Mouse (Mus musculus): ENCODE results near the gene 4921507P07Rik. TPM values are rescaled to one million over a fixed set of nuclear protein-coding genes. Genes with fewer than 3 reads are reported as not detected.
"Not testable (repeated sequence)": the region's sequence is repeated elsewhere in the genome, so short reads cannot be mapped to it uniquely, and the experiment has no call there.

Gene 4921507P07Rik
- total RNA-seq, 2 experiments from 2014 or later = 0.45 to 0.78 TPM

DNA sequence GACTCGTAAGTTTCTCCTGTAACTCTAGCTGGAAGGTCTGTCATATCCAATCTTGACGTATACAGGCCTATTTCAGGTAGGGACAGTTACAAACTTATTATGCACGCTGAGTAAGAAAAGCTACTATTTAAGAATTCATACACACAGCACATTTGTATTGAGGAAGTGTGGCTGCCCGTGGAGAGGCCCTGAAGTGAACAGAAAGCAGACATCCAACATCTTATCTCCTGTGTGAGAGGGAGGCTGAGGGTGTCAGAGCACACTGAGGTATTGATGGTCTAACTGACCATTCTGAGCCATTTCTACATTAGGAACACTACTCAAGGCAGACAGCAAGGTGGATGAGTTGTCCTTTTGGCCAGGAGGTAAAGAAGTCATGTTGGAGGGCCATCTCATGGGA lies 37.6 kb downstream of the 4921507P07Rik start:
- DNase-seq (ENCODE audit: low spot score in 2 of 2) = no peak

DNA sequence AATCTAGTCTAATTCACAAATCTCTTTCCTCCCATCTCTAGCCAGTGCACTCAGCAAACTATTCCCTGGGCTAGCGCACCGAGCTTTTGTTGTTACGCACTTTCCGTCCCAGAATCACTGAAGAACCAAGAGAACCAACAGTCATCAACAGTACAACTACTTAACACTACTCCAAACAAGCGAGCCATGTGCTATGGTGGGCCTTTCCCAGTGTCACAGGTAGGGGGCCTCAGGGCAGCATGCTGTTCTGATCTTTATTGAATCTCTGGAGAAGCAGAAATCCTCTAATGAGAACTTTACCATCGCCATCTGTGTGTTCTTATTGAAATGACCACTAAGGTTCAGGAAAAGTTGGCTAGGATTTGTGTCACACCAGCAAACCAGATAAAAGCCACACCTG lies 38.9 kb downstream of the 4921507P07Rik start:
- DNase-seq (ENCODE audit: low spot score in 2 of 2) = no peak

DNA sequence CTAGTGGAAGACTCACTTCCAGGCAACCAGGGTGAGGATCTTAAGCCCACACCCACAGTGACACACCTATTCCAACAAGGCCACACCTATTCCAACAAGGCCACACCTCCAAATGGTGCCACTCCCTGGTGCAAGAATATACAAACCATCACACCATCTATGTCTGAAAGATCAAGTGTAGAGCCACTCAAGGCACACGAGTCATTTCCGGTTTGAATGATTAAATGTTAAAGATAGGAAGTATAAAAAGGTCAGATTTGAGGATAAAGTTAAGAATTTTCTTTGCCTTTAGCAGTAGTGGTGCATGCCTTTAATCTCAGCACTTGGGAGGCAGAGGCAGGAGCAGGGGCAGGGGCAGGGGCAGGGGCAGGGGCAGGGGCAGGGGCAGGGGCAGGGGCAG lies 42.2 kb downstream of the 4921507P07Rik start:
- DNase-seq (ENCODE audit: low spot score in 2 of 2) = not testable (repeated sequence)

DNA sequence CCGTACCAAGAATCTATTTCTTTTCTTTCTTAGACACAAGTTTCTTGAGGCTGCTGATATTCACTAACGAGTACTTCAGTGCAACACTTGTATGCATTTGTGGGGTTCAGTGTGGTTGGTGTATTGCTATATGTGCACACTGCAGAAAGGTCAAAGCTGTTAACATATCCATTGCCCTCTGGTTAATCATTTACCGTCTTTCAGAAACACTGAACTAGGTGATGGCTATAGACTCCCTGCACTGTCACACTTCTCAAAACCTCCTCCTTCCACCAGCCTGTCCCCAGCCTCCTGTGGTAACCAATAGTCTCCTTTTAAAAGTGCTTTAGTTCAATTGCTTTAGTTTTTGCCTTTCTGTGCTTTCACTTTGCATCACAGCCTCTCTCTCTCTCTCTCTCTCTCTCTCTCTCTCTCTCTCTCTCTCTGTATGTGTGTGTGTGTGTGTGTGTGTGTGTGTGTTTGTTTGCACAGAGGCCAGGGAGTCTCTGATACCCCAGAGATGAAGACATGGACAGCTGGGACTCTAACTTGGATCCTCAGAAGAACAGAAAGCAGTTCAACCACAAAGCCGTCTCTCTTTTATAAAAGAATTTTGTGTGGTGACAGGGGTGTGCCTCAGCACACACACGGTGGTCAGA lies 43.4 kb downstream of the 4921507P07Rik start:
- DNase-seq (ENCODE audit: low spot score in 2 of 2) = no peak

DNA sequence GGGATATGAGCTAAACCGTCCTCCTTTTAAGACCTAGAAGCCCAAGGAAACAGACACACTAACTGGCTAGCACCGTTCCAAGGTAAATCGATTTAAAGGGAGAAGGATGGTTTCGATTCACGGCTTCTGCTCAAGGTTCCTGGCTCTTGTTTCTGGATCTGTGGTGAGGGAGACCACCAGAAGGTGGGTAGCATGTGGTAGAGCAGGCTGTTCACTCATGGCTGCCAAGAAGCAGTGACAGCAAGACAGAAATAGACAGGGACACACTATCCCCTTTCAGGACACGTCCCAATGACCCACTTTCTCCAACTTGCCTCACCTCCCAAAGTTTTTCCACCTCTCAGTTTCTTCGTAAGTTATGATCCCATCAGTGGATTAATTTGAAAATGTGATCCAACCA lies 46.6 kb downstream of the 4921507P07Rik start:
- peak; percentile 23 to 34 for DNase-seq (ENCODE audit: low spot score in 2 of 2)

DNA sequence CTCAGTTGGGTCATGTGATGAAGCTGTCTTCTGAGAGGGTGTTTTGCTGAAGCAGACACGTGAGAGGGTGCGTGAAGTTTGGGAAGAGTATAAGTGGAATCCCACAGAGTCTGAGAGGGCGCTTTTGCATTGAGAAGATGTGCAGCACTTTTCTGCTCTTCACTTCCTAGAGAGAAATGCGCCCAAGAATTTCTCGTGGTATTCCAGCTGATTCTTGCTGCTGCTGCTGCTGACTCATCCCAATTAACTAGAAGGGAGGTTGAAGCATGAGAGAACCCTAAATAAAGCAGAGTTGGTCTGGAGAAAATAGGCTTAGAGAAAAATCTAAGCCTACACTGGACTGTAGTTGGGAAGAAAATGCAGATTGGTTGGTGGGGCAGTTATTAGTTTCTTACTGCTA lies 47.4 kb downstream of the 4921507P07Rik start:
- no peak for DNase-seq (ENCODE audit: low spot score in 2 of 2)

DNA sequence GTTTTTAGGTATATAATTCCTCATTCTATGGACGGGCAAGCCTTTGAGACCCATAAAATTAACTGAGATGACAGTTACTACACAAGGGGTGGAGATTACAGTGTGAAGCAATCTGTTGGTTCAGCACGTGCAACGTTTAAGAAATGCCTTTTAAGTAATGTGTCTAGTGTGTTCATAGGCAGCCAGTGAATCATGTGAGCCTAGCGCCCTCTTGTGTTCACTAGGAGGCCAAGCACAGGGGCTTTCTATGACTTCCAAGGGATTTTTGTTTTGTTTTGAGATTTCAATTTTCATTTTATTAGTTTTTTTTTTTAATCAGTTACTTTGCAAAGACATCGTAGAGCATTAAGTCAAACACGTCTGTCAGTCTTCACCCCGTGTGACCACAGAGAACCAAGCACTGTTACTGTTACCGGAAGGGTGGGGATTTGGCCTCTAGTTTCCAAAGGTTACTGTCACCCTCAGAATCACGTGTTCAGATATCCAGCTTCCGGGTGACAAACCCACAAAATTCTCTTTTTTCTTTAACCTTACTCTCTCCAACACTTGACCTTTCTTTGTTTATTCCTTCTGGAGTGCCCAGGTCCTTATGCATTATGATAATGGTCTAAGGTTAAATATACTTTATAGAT lies 50.9 kb downstream of the 4921507P07Rik start:
- DNase-seq (ENCODE audit: low spot score in 2 of 2) = peak; percentile 30 to 33

DNA sequence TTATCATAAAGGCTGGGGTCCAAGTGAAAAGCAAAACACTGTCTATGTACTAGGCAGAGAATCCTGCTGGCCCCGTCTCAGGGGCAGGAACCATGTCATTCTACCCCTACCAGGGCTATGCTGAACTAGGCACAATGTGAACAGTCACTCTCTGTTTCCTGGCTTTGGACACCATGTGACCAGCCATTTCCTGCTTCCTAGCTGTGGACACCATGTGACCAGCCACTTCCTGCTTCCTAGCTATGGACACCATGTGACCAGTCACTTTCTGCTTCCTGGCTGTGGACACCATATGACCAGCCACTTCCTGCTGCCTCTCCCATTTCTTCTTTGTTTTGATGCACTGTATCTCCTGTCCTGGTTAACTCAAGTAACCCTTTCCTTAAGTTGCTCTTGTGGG lies 53.9 kb downstream of the 4921507P07Rik start:
- no peak for DNase-seq (ENCODE audit: low spot score in 2 of 2)

DNA sequence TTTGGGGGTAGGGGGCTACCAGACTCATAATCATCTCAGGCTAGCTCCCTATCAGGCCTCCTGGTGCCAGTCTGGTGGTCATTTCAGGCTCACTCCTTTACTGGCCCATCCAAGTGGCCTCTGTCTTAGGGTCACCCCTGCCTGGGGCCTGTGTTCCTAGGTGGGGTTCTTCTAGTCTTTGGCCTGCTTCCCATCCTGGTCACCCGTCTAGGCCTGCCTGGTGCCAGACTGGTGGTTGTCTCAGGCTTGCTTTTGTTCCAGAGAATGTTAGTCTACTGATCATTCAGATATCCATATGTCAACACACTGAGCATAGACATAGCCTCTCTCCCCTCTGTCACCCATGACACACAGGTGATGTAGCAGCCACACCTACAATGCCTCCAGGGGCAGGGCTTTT lies 56.8 kb downstream of the 4921507P07Rik start:
- DNase-seq (ENCODE audit: low spot score in 2 of 2) = no peak

DNA sequence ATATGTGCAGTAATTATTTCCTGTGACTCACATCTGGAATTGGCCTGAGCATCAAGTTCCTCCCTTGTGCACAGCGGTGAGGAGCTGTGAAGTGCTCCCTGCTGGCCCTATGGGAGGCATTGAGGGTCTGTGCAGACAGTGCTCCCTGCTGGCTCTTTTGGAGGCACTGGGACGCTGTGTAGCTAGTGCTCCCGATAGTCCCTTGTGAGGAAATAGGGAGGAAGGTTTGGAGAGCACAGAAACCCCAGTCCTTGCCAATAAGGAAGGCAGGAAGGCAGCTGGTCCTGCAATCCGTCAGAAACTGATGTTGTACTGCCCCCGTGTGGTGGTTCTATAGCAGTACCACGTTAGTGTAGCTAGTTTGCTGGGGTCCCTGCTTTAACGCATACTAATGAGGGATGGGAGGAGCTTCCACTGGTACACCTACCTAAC lies 60.0 kb downstream of the 4921507P07Rik start:
- peak; percentile 83 to 86 for DNase-seq (ENCODE audit: low spot score in 2 of 2)

DNA sequence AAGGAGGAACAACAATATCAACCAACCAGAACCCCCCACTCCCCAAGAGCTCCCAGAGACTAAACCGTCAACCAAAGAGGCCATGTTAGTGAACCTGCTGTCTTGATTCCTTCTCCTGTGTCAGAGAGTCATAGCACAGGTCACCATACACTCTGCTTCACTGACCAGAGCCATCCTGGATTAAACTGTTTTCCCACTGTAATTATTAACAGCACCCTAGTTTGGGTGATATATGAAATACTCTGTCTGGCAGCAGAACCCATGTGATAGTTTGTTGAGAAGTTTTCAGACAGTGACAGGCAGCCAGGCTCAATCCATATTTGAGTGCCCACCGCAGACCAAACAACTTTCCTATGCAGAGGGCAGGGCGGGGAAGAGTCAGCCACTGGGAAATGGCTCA lies 61.1 kb downstream of the 4921507P07Rik start:
- DNase-seq (ENCODE audit: low spot score in 2 of 2) = no peak

DNA sequence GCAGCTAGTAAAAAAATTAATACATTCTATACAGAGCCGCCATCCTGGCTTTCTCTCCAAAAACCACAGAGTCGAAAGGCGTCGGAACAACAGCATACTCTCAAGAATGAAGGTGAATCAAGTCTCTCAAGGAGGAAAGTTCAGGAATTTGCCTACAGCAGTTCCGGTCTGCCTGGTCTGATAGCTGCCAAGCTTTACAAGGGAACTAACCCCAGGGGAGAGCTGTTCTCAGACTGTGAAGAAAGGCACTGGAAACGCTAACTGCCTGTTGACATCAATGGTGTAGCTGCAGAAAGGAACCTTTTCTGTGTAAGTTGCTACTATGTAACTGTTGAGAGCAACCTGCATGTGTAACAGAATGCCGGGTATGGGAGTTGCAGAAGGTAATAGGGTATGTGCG lies 64.5 kb downstream of the 4921507P07Rik start:
- no peak for DNase-seq (ENCODE audit: low spot score in 2 of 2)

DNA sequence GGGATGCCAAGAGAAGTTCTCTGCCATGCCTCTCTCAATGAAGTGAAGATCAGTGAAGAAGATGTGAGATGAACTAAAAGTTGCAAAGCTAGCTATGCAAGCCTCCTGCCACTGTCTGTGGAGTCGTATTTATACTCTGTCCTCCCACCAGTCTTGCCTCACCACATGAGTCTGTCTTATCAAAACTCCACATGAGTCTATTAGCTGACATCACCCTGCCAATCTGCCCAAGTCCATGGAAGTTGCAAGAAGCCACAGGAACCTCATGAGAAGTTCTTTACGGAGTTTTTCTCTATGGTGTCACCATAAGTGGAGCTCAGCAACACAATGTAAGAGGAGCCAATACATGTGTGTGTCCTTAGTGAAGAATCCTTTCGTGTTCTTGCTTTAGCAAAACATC lies 65.4 kb downstream of the 4921507P07Rik start:
- DNase-seq (ENCODE audit: low spot score in 2 of 2) = no peak

DNA sequence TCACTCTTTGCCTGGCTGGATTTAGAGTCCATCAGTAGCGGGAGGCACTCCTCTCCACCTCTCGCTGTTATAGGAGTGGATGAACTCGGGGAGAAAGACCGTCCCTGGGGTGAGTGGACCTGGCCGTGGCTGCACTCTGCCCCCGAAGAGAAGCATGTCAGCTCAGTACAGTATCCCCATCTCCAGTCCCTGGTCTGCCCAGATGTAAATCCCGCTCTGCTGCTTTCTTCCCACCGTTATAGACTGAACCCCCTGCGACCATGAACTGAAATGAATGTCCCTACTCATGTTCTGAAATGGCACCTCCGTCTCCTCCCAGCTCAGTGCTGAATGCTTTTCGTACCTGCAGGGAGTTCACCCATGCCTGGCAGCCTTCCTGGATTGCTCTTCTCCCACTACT lies 67.2 kb downstream of the 4921507P07Rik start:
- no peak for DNase-seq (ENCODE audit: low spot score in 2 of 2)

DNA sequence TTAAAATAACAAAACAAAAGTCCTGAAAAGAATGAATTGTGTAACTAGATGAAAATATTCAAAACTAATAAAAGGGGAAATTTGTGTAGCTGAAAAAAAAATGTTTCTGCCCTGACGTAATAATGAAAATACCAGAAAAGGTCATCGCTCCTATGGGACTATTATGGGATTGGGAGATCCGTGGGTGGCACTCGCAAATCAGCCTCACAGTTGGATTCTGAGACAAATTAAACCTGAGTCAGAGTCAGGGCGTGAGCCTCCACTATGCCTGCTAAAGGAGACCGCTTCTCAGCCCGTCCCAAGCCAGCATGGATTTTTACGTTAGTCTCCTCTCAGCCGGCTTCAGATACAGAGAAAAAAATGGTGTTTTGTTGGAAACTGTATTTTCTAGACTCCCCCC lies 69.0 kb downstream of the 4921507P07Rik start:
- DNase-seq (ENCODE audit: low spot score in 2 of 2) = no peak

DNA sequence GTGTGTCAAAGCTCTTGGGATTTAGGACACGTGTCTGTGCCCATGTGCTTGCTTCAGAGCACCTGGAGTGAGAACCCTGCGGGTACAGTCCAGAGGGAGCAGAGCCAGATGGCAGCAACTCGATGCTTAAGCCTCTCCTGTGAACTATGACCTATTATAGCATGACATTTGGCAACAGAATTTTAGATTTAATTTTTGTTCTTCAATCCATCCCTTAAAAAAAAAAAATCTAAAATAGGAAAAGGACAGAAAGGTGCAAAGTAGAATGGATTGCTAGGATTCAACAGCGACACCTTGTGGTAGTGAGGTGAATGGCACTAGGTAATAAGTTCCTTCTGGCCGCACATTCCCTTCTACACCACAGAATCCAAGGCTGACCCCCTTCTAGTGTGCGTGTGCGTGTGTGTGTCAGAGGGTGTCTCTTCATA lies 69.8 kb downstream of the 4921507P07Rik start:
- DNase-seq (ENCODE audit: low spot score in 2 of 2) = peak; percentile 79 to 81

DNA sequence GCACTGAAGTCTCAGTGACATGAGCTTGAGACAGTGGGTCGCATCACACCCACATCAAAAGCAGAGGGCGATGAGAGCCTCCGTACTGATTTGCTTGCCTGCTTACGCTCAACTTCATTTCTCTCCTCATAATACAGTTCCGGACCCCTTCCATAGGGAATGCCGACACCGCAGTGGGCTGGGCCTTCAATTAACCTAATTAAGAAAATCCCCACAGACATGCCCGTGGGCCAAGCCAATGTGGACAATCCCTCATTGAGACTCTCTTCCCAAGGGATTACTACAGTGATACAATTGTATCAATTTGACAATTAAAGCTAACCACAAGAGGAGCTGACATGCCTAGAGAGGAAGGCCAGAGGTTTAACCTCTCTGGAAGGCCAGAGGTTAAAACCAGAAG lies 70.6 kb downstream of the 4921507P07Rik start:
- no peak for DNase-seq (ENCODE audit: low spot score in 2 of 2)

DNA sequence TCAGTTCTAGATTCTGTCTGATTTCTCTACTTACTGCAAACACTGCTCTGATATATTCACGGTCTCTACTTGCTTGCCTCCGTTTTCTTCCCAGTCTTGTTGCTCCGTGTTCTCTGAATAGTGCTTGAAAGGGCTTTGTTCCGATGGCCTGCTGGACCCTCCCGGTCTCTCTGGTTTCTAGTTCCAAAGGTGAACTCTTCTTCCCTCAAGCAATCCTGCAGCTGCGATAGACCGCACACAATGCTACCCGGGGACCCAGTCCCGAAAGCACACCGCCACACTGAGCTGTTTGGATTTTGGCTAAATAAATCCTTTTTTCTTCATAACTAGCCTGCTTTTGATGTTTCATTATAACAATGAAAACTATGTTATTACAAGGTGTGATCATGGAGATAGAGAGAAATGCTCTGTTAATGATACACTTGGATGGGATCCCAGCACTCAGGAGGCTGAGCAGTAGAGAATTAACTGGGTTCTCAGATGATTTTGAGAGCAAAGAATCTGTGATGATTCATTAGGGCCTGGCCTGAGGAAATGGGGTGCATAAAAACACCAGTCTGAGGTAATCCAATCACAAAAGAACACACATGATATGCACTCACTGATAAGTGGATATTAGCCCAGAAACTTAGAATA lies 72.1 kb downstream of the 4921507P07Rik start:
- DNase-seq (ENCODE audit: low spot score in 2 of 2) = no peak
